Mouse (Mus musculus) neural tube, embryonic 10.5 days (tissue): ENCODE results near the gene Stau1.

Source experiments
- DNase-seq: peaks from one replicate; pipeline ENCODE4 v3.0.0-alpha.2; 2017; ENCODE audit warnings: low spot score; ENCODE audit errors: extremely low spot score

The Stau1 gene

GRCm38 (mm10) chr2:166990861-166991260, 5.2 kb downstream of the Stau1 start:
- no peak for DNase-seq

- no peak for DNase-seq
These were observed 12.7 kb downstream of the Stau1 start for GRCm38 (mm10) chr2:166983351-166983894.

- DNase-seq, result no peak
These were observed 15.9 kb downstream of the Stau1 start for GRCm38 (mm10) chr2:166980161-166980560.

- no peak for DNase-seq
These were observed 18.6 kb downstream of the Stau1 start for GRCm38 (mm10) chr2:166977490-166977889.

- DNase-seq, result no peak
These were observed 19.7 kb downstream of the Stau1 start for GRCm38 (mm10) chr2:166976356-166976755.

GRCm38 (mm10) chr2:166974177-166974872, 21.8 kb downstream of the Stau1 start:
- no peak for DNase-seq

GRCm38 (mm10) chr2:166973153-166973552, 22.9 kb downstream of the Stau1 start:
- DNase-seq, result no peak

- DNase-seq, result no peak
These were observed 31.3 kb downstream of the Stau1 start for GRCm38 (mm10) chr2:166964773-166965172.

- no peak for DNase-seq
These were observed 32.8 kb downstream of the Stau1 start for GRCm38 (mm10) chr2:166963257-166963656.

GRCm38 (mm10) chr2:166960648-166961330, 35.3 kb downstream of the Stau1 start:
- DNase-seq, result no peak

- DNase-seq, result no peak
These were observed 39.3 kb downstream of the Stau1 start for GRCm38 (mm10) chr2:166956805-166957204.

GRCm38 (mm10) chr2:166952151-166952550, 43.9 kb downstream of the Stau1 start:
- DNase-seq, result no peak

- no peak for DNase-seq
These were observed 45.0 kb downstream of the Stau1 start for GRCm38 (mm10) chr2:166950853-166951648.

- no peak for DNase-seq
These were observed 47.2 kb downstream of the Stau1 start for GRCm38 (mm10) chr2:166948936-166949335.

GRCm38 (mm10) chr2:166948246-166948645, 47.9 kb downstream of the Stau1 start:
- DNase-seq, result no peak

- no peak for DNase-seq
These were observed 50.6 kb downstream of the Stau1 start for GRCm38 (mm10) chr2:166945456-166945855.

GRCm38 (mm10) chr2:166944346-166944745, 51.8 kb downstream of the Stau1 start:
- no peak for DNase-seq

GRCm38 (mm10) chr2:166943146-166943545, 53.0 kb downstream of the Stau1 start:
- DNase-seq, result no peak

- DNase-seq, result no peak
These were observed 59.9 kb downstream of the Stau1 start for GRCm38 (mm10) chr2:166936166-166936565.

- DNase-seq, result no peak
These were observed 60.5 kb downstream of the Stau1 start for GRCm38 (mm10) chr2:166935582-166935981.

GRCm38 (mm10) chr2:166934416-166934815, 61.7 kb downstream of the Stau1 start:
- no peak for DNase-seq

- DNase-seq, result no peak
These were observed 62.2 kb downstream of the Stau1 start for GRCm38 (mm10) chr2:166933943-166934342.
